Mouse (Mus musculus) lung, embryonic 14.5 days (tissue): Measurements from ENCODE around the gene Ptprk. TPM values are rescaled to one million over a fixed set of nuclear protein-coding genes. Genes with fewer than 3 reads are reported as not detected.
A peak's percentile ranks its signal among the peaks of the same experiment; 100 is the strongest.

Experiments
- ATAC-seq: fragments of 200-750 bp; cut with Nextera tagmentation; 2 replicates; pipeline ENCODE4 v1.8.0; 2017; ENCODE audit warnings: mild to moderate bottlenecking, moderate TSS enrichment, moderate library complexity; ENCODE audit not compliant: insufficient read depth
- DNase-seq: peaks from one replicate; pipeline ENCODE4 v3.0.0-alpha.2; 2015
- H3K27ac ChIP-seq: fragments of 300-500 bp; sonication (generic); 2 replicates; pipeline ENCODE4 v1.5.1; 2014; ENCODE audit warnings: low read depth, mild to moderate bottlenecking, moderate library complexity
- H3K27me3 ChIP-seq: fragments of 300-500 bp; sonication (generic); 2 replicates; pipeline ENCODE4 v1.6.1; 2014; ENCODE audit warnings: low read length, control low read depth; ENCODE audit not compliant: insufficient read depth
- H3K36me3 ChIP-seq: fragments of 300-500 bp; sonication (generic); 2 replicates; pipeline ENCODE4 v1.6.1; 2014; ENCODE audit warnings: control low read depth; ENCODE audit not compliant: insufficient read depth
- H3K4me1 ChIP-seq: fragments of 300-500 bp; sonication (generic); 2 replicates; pipeline ENCODE4 v1.6.1; 2014; ENCODE audit warnings: antibody characterized with exemption, control low read depth; ENCODE audit not compliant: insufficient read depth
- H3K4me2 ChIP-seq: fragments of 300-500 bp; sonication (generic); 2 replicates; pipeline ENCODE4 v1.6.1; 2014; ENCODE audit warnings: mild to moderate bottlenecking
- H3K4me3 ChIP-seq: fragments of 300-500 bp; sonication (generic); 2 replicates; pipeline ENCODE4 v1.5.1; 2014; ENCODE audit warnings: low read depth, low read length
- H3K9ac ChIP-seq: fragments of 300-500 bp; sonication (generic); 2 replicates; pipeline ENCODE4 v1.6.1; 2014
- H3K9me3 ChIP-seq: fragments of 300-500 bp; sonication (generic); 2 replicates; pipeline ENCODE4 v1.6.1; 2016; ENCODE audit warnings: low read depth, low read length, control low read depth
- CTCF ChIP-seq: IDR thresholded peaks from 2 replicates; pipeline ENCODE4 v1.5.1; 2016; ENCODE audit warnings: antibody characterized with exemption, low read depth
- WGBS: fragments of 180-500 bp; shearing (Covaris S2); extraction: QIAGEN DNeasy Blood & Tissue Kit; methylation state at CpG from one replicate; pipeline ENCODE4 v1.1.7; 2014; 5-methylcytosine and 5-hydroxymethylcytosine counted together
- polyA plus RNA-seq: library from polyadenylated mRNA; unstranded; fragments of >200 nt; fragmentation: Nextera tagmentation; extraction: Ambion mirVana; gene quantifications from 2 replicates; pipeline ENCODE4 v1.2.1, GENCODE M21; 2014

The Ptprk gene
- polyA plus RNA-seq, 1 experiment from 2014 or later: 50.9 TPM

DNA sequence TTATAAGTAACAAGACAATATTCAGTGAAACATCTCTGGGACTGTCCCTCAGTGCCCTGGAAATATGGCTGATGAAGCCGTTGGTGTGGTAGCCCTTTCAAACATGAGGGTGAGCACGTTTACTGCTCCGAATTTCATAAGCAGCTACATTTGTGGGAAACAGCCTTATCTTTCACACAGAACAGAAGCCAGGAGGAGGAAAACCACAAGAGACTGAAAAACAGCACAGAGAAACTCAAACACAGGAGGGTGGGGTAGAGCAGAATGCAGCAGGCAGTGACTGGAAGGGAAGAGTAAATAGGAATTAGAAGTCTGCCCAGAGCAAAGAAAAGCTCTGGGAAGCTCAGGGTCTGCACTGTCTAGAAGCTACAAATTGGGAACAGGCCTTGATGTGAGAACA lies 443.7 kb downstream of the Ptprk start:
- WGBS: 69% methylated on average over 3 of the region's 3 CpGs
- no peak overlapping the region for H3K9ac ChIP-seq
- ATAC-seq: no peak
- H3K4me1 ChIP-seq: no peaks in the 10 kb centered on the region
- no peaks in the 10 kb centered on the region for H3K27me3 ChIP-seq
- H3K4me2 ChIP-seq: no peak overlapping the region
- no peak overlapping the region for H3K4me3 ChIP-seq
- H3K27ac ChIP-seq: no peak overlapping the region
- no peaks in the 10 kb centered on the region for H3K36me3 ChIP-seq
- TF ChIP-seq CTCF: no peak
- no peaks in the 10 kb centered on the region for H3K9me3 ChIP-seq
- DNase-seq: no peak

DNA sequence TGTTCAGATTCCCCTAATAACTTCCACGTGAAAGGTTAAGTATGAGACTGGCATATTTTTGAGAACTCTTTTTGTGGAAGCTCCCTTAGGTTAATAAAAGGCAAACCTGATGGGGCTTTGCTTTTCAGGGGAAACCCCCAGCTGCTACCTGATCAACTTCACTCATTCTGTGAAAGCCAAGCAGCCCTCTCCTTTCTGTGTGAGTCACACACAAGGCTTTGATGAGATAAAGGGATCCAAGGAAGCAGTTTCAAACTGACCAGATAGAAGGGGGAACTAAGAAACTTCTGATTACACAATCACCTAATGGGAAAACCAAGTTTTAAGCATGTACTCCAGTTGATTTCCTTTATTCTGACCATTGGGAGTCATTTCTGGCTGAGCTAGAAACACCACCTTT lies 445.2 kb downstream of the Ptprk start:
- Histone ChIP-seq H3K27me3 (no peaks in the 10 kb centered on the region), H3K4me2 (no peak overlapping the region), H3K4me1 (no peaks in the 10 kb centered on the region), H3K9ac (no peak overlapping the region), H3K36me3 (no peaks in the 10 kb centered on the region), H3K27ac (no peak overlapping the region), H3K9me3 (no peaks in the 10 kb centered on the region), H3K4me3 (no peak overlapping the region)
- 74% methylated on average over 1 of the region's 1 CpGs for WGBS
- ATAC-seq (no peak), DNase-seq (no peak)
- no peak for TF ChIP-seq CTCF

DNA sequence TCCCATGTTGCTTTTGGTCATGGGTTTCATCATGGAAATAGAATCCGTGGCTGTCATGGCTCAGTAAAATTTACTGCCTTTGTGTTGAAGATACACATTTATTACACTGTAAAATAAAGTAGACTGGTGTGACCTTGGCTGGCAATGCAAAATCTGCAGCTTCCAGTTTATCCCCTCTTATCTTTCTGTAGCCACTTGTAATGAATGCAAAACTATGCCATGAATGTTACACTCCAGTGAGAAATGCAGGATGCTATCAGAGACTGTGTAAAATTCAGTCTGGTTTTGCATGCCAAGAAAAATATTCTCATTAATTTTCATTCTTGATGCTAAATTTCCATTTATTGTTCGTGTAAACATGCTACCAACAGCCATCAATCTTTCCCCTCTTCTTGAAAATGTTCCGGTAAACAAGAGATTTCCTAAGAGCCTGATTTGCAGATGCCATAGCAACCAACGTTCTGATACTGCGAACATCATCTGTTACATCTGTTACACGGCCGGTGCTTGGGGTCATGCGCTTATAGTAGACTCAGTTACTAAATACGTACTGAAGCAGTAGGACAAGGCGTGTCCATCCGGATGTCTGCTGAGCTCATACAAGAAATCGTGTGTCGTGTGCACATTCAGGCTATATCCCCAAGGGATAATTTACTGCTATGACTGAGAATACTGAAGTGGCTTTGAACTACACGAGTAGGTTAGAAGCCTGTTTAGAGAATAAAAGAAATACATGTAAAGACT lies 449.5 kb downstream of the Ptprk start:
- WGBS: 58% methylated on average over 14 of the region's 14 CpGs
- H3K27ac ChIP-seq: no peak overlapping the region
- H3K27me3 ChIP-seq: no peaks in the 10 kb centered on the region
- DNase-seq (peak; percentile 25), ATAC-seq (no peak)
- H3K4me3 ChIP-seq: no peak overlapping the region
- H3K4me2 ChIP-seq: no peak overlapping the region
- no peaks in the 10 kb centered on the region for H3K4me1 ChIP-seq
- no peaks in the 10 kb centered on the region for H3K36me3 ChIP-seq
- H3K9me3 ChIP-seq: no peaks in the 10 kb centered on the region
- no peak for TF ChIP-seq CTCF
- no peak overlapping the region for H3K9ac ChIP-seq

DNA sequence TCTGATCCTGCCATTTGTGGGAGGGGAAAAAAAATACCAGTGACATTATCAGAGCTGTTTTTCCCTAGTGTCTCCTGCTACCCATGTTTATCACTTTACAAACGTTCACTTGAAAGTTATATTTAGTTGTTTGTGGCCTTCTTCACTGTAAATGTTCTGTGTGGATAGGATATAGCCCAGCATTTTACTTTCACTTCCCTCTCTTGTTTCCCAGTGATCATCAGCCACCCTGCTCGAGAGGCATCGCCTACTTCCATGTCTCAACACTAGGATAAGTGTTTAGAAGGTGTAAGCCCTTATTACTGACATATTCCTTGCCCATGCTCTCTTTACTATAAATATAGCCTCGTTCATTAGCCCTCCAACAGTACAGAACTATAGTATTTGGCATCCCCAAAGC lies 466.0 kb downstream of the Ptprk start:
- no peak overlapping the region for H3K4me3 ChIP-seq
- WGBS: 73% methylated on average over 4 of the region's 4 CpGs
- no peak for ATAC-seq
- no peak for TF ChIP-seq CTCF
- no peaks in the 10 kb centered on the region for H3K36me3 ChIP-seq
- H3K27me3 ChIP-seq: no peaks in the 10 kb centered on the region
- H3K4me2 ChIP-seq: no peak overlapping the region
- H3K9me3 ChIP-seq: no peaks in the 10 kb centered on the region
- no peak overlapping the region for H3K9ac ChIP-seq
- no peak overlapping the region for H3K27ac ChIP-seq
- no peaks in the 10 kb centered on the region for H3K4me1 ChIP-seq
- no peak for DNase-seq

DNA sequence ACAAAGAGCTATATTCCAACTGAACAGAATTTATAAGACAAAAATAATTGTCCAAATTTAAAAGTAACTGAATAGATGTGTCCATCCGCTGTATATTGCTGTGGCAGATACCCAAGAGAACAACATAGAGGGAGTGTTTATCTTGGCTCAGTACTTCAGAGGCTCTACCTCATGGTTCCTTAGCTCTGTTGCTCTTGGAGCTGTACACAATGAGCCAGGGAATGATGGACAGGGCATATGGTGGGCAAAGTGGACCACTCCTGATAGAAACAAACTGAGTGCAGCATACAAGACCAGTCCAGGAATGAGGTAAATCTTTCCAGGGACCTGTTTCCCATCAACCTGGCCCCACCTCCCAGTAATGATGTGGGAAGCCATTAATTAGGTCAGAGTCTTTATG lies 468.1 kb downstream of the Ptprk start:
- H3K4me3 ChIP-seq: no peak overlapping the region
- H3K9ac ChIP-seq: no peak overlapping the region
- H3K27me3 ChIP-seq: no peaks in the 10 kb centered on the region
- no peaks in the 10 kb centered on the region for H3K36me3 ChIP-seq
- no peak for TF ChIP-seq CTCF
- no peak for DNase-seq
- no peak overlapping the region for H3K4me2 ChIP-seq
- 77% methylated on average over 1 of the region's 1 CpGs for WGBS
- no peak overlapping the region for H3K27ac ChIP-seq
- H3K4me1 ChIP-seq: no peaks in the 10 kb centered on the region
- no peaks in the 10 kb centered on the region for H3K9me3 ChIP-seq
- ATAC-seq: no peak

DNA sequence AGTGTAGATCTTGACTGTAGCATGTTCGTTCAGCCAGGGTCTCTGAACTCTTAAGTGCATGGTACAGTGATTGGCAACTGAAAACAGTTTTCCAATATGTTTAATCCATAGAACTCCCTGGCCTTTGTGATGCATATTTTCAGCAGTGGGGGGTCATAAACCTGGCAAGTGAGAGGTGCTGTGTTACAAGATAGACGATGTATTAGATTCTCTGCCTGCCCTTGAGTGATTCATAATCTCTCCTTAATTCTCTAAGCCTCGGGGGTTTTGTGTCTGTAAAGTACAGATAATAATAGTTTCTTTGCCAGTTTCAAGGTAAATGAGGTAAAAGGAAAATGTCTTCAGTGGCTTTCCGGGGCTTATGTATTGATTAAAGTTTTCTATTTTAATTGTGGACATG lies 475.9 kb downstream of the Ptprk start:
- no peak overlapping the region for H3K9ac ChIP-seq
- no peak for TF ChIP-seq CTCF
- DNase-seq (no peak), ATAC-seq (no peak)
- no peaks in the 10 kb centered on the region for H3K9me3 ChIP-seq
- 55% methylated on average over 4 of the region's 4 CpGs for WGBS
- no peaks in the 10 kb centered on the region for H3K36me3 ChIP-seq
- H3K4me3 ChIP-seq: no peak overlapping the region
- no peaks in the 10 kb centered on the region for H3K27me3 ChIP-seq
- no peaks in the 10 kb centered on the region for H3K4me1 ChIP-seq
- H3K27ac ChIP-seq: no peak overlapping the region
- H3K4me2 ChIP-seq: no peak overlapping the region

DNA sequence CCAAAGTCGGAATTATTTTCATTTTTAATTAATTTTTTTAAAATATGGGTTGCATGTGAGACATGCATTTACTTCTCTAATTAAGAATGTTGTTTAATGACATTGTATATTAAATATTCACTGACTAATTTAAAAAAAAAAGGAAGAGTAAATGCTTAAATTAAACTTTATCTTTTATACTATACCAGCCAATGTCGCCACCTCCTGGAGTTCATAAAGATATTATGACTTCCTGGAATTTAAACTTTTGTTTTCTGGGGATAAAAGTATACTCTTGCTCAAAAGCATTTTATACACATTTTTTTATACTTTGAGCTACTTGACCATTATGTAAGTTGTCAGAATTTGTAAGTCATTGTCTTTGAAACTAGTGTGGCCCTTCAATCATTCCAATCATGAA lies 477.4 kb downstream of the Ptprk start:
- Histone ChIP-seq H3K27ac (no peak overlapping the region), H3K4me1 (no peaks in the 10 kb centered on the region), H3K9ac (no peak overlapping the region), H3K36me3 (no peaks in the 10 kb centered on the region), H3K9me3 (no peaks in the 10 kb centered on the region), H3K27me3 (no peaks in the 10 kb centered on the region), H3K4me3 (no peak overlapping the region), H3K4me2 (no peak overlapping the region)
- ATAC-seq (no peak), DNase-seq (peak; percentile 29)
- TF ChIP-seq CTCF: no peak
- 83% methylated on average over 2 of the region's 2 CpGs for WGBS
